Mouse (Mus musculus) adrenal gland, postnatal 14 days (tissue): Measurements from ENCODE around the gene Ankef1. TPM values are rescaled to one million over a fixed set of nuclear protein-coding genes. Genes with fewer than 3 reads are reported as not detected.

Experiments used
- DNase-seq: peaks from one replicate; pipeline ENCODE4 v3.0.0; 2021; ENCODE audit warnings: mixed read lengths
- long read RNA-seq, 2 experiments: library from polyadenylated mRNA; stranded (forward); transcript quantifications; one replicate each; pipeline ENCODE4 v2.0.0; 2021
- total RNA-seq: library from RNA; stranded (reverse); gene quantifications from 2 replicates; pipeline ENCODE4 v1.2.3, GENCODE M21; 2021

The Ankef1 gene
- total RNA-seq: 20.5 and 28.8 TPM in 2 replicates
- long read RNA-seq, experiment 1, partial matches to known transcripts: 0 of 5 reads
- long read RNA-seq, experiment 1, other reads (novel, unspliced or antisense): 1 of 5 reads
- long read RNA-seq, experiment 2, partial matches to known transcripts: 0 of 4 reads
- long read RNA-seq, experiment 2, other reads (novel, unspliced or antisense): 3 of 4 reads

GRCm38 (mm10) chr2:136501651-136502050, at the start of gene Ankef1:
Gene Ankef1 (plus strand): TSS chr2:136501910.
- no peak for DNase-seq

GRCm38 (mm10) chr2:136456468-136456867, 45.2 kb upstream of the Ankef1 start:
- DNase-seq: no peak

- no peak for DNase-seq
Measured at GRCm38 (mm10) chr2:136456875-136457274, 44.8 kb upstream of the Ankef1 start.

GRCm38 (mm10) chr2:136477656-136478055, 24.1 kb upstream of the Ankef1 start:
- no peak for DNase-seq

GRCm38 (mm10) chr2:136482269-136482668, 19.4 kb upstream of the Ankef1 start:
- no peak for DNase-seq

GRCm38 (mm10) chr2:136483058-136483457, 18.7 kb upstream of the Ankef1 start:
- DNase-seq: no peak

- no peak for DNase-seq
Measured at GRCm38 (mm10) chr2:136484955-136485354, 16.8 kb upstream of the Ankef1 start.

- DNase-seq: no peak
Measured at GRCm38 (mm10) chr2:136485401-136485800, 16.3 kb upstream of the Ankef1 start.

GRCm38 (mm10) chr2:136485815-136486619, 15.7 kb upstream of the Ankef1 start:
- DNase-seq: peak; percentile 79

GRCm38 (mm10) chr2:136486986-136487385, 14.7 kb upstream of the Ankef1 start:
- DNase-seq: no peak

- DNase-seq: no peak
Measured at GRCm38 (mm10) chr2:136511073-136511472, 9.4 kb downstream of the Ankef1 start.

- DNase-seq: no peak
Measured at GRCm38 (mm10) chr2:136511756-136512155, 10.0 kb downstream of the Ankef1 start.

- no peak for DNase-seq
Measured at GRCm38 (mm10) chr2:136512802-136513201, 11.1 kb downstream of the Ankef1 start.

- DNase-seq: no peak
Measured at GRCm38 (mm10) chr2:136513806-136514205, 12.1 kb downstream of the Ankef1 start.

- no peak for DNase-seq
Measured at GRCm38 (mm10) chr2:136515501-136515900, 13.8 kb downstream of the Ankef1 start.

- no peak for DNase-seq
Measured at GRCm38 (mm10) chr2:136528937-136529336, 27.2 kb downstream of the Ankef1 start.

- DNase-seq: peak; percentile 89
Measured at GRCm38 (mm10) chr2:136532033-136532432, 30.3 kb downstream of the Ankef1 start.

- DNase-seq: no peak
Measured at GRCm38 (mm10) chr2:136558020-136558419, 56.3 kb downstream of the Ankef1 start.

GRCm38 (mm10) chr2:136562336-136562735, 60.6 kb downstream of the Ankef1 start:
- DNase-seq: no peak

- no peak for DNase-seq
Measured at GRCm38 (mm10) chr2:136570856-136571255, 69.1 kb downstream of the Ankef1 start.

- no peak for DNase-seq
Measured at GRCm38 (mm10) chr2:136582762-136583161, 81.1 kb downstream of the Ankef1 start.

GRCm38 (mm10) chr2:136588811-136589210, 87.1 kb downstream of the Ankef1 start:
- DNase-seq: peak; percentile 18

- peak; percentile 68 for DNase-seq
Measured at GRCm38 (mm10) chr2:136596451-136596850, 94.7 kb downstream of the Ankef1 start.

GRCm38 (mm10) chr2:136598743-136599142, 97.0 kb downstream of the Ankef1 start:
- DNase-seq: no peak
